Mouse (Mus musculus) frontal cortex, adult 2 months (tissue): ENCODE data around the gene Ppard. TPM values are rescaled to one million over a fixed set of nuclear protein-coding genes. Genes with fewer than 3 reads are reported as not detected.
"Not testable (repeated sequence)": the region's sequence is repeated elsewhere in the genome, so short reads cannot be mapped to it uniquely, and the experiment has no call there.

Experiments used
- DNase-seq, 2 experiments: peaks; one replicate each; pipeline ENCODE4 v3.0.0; 2022; ENCODE audit warnings: low spot score in 1 of 2; ENCODE audit errors: extremely low spot score in 1 of 2
- polyA plus RNA-seq: library from polyadenylated mRNA; depleted of rRNA; stranded (reverse); fragments of >200 nt; gene quantifications from 2 replicates; pipeline ENCODE4 v1.2.3, GENCODE M21; 2012

Gene Ppard
- polyA plus RNA-seq, 1 experiment: 21.2 TPM

- DNase-seq: no peak
Measured at GRCm38 (mm10) chr17:28311366-28312132, 79.0 kb downstream of the Ppard start.

GRCm38 (mm10) chr17:28312232-28313211 lies 80.0 kb downstream of the Ppard start:
- DNase-seq: no peak

GRCm38 (mm10) chr17:28313212-28313879 lies 80.8 kb downstream of the Ppard start, which contains the start of gene Fance:
Gene Fance (plus strand): TSS chr17:28313519.
- DNase-seq: peak; percentile 90 to 94

- DNase-seq: peak in 1 of 2 experiments; percentile 42
Measured at GRCm38 (mm10) chr17:28313880-28314225, 81.4 kb downstream of the Ppard start.

GRCm38 (mm10) chr17:28315611-28316160 lies 83.2 kb downstream of the Ppard start:
- no peak for DNase-seq

- DNase-seq: no peak
Measured at GRCm38 (mm10) chr17:28316476-28316875, 84.0 kb downstream of the Ppard start.

- DNase-seq: no peak
Measured at GRCm38 (mm10) chr17:28317091-28317490, 84.6 kb downstream of the Ppard start.

GRCm38 (mm10) chr17:28317725-28318124 lies 85.2 kb downstream of the Ppard start:
- no peak for DNase-seq

- no peak for DNase-seq
Measured at GRCm38 (mm10) chr17:28321700-28322099, 89.2 kb downstream of the Ppard start.

- DNase-seq: no peak
Measured at GRCm38 (mm10) chr17:28323786-28324185, 91.3 kb downstream of the Ppard start.

GRCm38 (mm10) chr17:28324416-28324815 lies 91.9 kb downstream of the Ppard start:
- DNase-seq: not testable (repeated sequence)

- no peak for DNase-seq
Measured at GRCm38 (mm10) chr17:28325751-28326150, 93.3 kb downstream of the Ppard start.

- no peak for DNase-seq
Measured at GRCm38 (mm10) chr17:28326951-28327350, 94.5 kb downstream of the Ppard start.

- peak; percentile 33 to 59 for DNase-seq
Measured at GRCm38 (mm10) chr17:28327673-28328325, 95.3 kb downstream of the Ppard start.

- DNase-seq: peak; percentile 87 to 98
Measured at GRCm38 (mm10) chr17:28328366-28328928, 95.9 kb downstream of the Ppard start, which contains the start of gene Rpl10a. Gene Rpl10a (plus strand): TSS chr17:28328471.

GRCm38 (mm10) chr17:28328946-28329345 lies 96.4 kb downstream of the Ppard start:
- DNase-seq: no peak

- DNase-seq: no peak
Measured at GRCm38 (mm10) chr17:28329503-28330231, 97.2 kb downstream of the Ppard start.

- no peak for DNase-seq
Measured at GRCm38 (mm10) chr17:28330232-28330546, 97.7 kb downstream of the Ppard start.

- not testable (repeated sequence) for DNase-seq
Measured at GRCm38 (mm10) chr17:28330590-28330989, 98.1 kb downstream of the Ppard start.
